Mouse (Mus musculus): ENCODE data around the gene Psmb7. TPM values are rescaled to one million over a fixed set of nuclear protein-coding genes. Genes with fewer than 3 reads are reported as not detected.

Psmb7 gene
- polyA plus RNA-seq, 1 experiment from 2014 or later, result 213 TPM

- Histone ChIP-seq H3K4me2 (no peak overlapping the region), H3K4me1 (0 out of 2 replicates have a peak, but pooled peaks cover 4% of the 10 kb centered on the region), H3K9me3 (0 out of 2 replicates have a peak, but pooled peaks cover 2% of the 10 kb centered on the region), H3K4me3 (no peak overlapping the region), H3K9ac (no peak overlapping the region), H3K36me3 (no peaks in the 10 kb centered on the region), H3K27me3 (replicated peaks) (peaks cover 6% of the 10 kb centered on the region; the same call in 1 of the 2 replicates), H3K27ac (replicated peaks) (no peak overlapping the region)
- ATAC-seq (ENCODE audit: extremely low read depth, insufficient number of reproducible peaks, low FRiP score, low TSS enrichment), result no peak
- 4% methylated on average over 1 of the region's 1 CpGs for WGBS
Measured at GRCm38 (mm10) chr2:38661398-38661797, 17.5 kb upstream of the Psmb7 start.

DNA sequence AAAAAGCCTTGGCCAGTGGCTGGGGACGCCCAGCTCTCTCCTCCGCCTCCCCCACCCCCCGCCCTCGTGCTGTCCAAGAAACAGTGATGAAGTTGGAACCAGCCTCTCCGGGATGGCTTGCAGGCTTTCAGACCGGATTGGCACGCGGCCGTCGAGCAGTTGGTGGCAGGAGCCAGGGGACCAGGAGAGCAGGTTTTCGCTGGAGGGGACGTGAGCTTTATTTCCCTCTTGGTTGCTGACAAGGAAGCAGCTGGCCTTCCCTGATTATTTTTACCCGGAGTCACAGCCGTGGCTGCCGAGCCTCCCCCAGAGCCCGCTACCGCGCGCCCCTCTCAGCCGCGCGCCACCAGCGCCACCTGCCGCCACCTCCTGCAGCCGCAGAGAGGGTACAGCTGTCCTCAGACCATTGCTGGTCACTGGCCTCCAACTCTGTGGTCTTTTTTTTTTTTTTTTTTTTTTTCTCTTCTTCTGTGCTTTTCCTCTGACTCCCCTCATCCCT is 14.5 kb upstream of the Psmb7 start:
- no peak overlapping the region for H3K27ac ChIP-seq (replicated peaks)
- 0 out of 2 replicates have a peak, but pooled peaks cover 2% of the 10 kb centered on the region for H3K9me3 ChIP-seq
- peak overlapping the region; percentile 56 for H3K4me3 ChIP-seq
- peak overlapping the region; percentile 76 for H3K9ac ChIP-seq
- 0 out of 2 replicates have a peak, but pooled peaks cover 4% of the 10 kb centered on the region for H3K4me1 ChIP-seq
- under 1% methylated on average over 22 of the region's 25 CpGs for WGBS
- peak overlapping the region; percentile 80 for H3K4me2 ChIP-seq
- peaks cover 11% of the 10 kb centered on the region; the same call in 1 of the 2 replicates for H3K27me3 ChIP-seq (replicated peaks)
- no peaks in the 10 kb centered on the region for H3K36me3 ChIP-seq
- ATAC-seq (ENCODE audit: extremely low read depth, insufficient number of reproducible peaks, low FRiP score, low TSS enrichment), result peak; percentile 68

- Histone ChIP-seq H3K36me3 (no peaks in the 10 kb centered on the region), H3K4me1 (0 out of 2 replicates have a peak, but pooled peaks cover 4% of the 10 kb centered on the region), H3K27me3 (replicated peaks) (peaks cover 21% of the 10 kb centered on the region; the same call in 1 of the 2 replicates), H3K4me3 (no peak overlapping the region), H3K9me3 (no peaks in the 10 kb centered on the region), H3K9ac (no peak overlapping the region), H3K27ac (replicated peaks) (no peak overlapping the region), H3K4me2 (no peak overlapping the region)
- WGBS, result 64% methylated on average over 2 of the region's 2 CpGs
- ATAC-seq (ENCODE audit: extremely low read depth, insufficient number of reproducible peaks, low FRiP score, low TSS enrichment), result no peak
Measured at GRCm38 (mm10) chr2:38653694-38654093, 9.8 kb upstream of the Psmb7 start.

- no peak overlapping the region for H3K9ac ChIP-seq
- no peak overlapping the region for H3K4me3 ChIP-seq
- H3K36me3 ChIP-seq, result no peaks in the 10 kb centered on the region
- 0 out of 2 replicates have a peak, but pooled peaks cover 4% of the 10 kb centered on the region for H3K4me1 ChIP-seq
- H3K27ac ChIP-seq (replicated peaks), result no peak overlapping the region
- no peaks in the 10 kb centered on the region for H3K9me3 ChIP-seq
- ATAC-seq (ENCODE audit: extremely low read depth, insufficient number of reproducible peaks, low FRiP score, low TSS enrichment), result no peak
- H3K4me2 ChIP-seq, result no peak overlapping the region
- WGBS, result 85% methylated on average over 5 of the region's 5 CpGs
- peaks cover 21% of the 10 kb centered on the region; the same call in 1 of the 2 replicates for H3K27me3 ChIP-seq (replicated peaks)
Measured at GRCm38 (mm10) chr2:38653293-38653619, 9.4 kb upstream of the Psmb7 start.

DNA sequence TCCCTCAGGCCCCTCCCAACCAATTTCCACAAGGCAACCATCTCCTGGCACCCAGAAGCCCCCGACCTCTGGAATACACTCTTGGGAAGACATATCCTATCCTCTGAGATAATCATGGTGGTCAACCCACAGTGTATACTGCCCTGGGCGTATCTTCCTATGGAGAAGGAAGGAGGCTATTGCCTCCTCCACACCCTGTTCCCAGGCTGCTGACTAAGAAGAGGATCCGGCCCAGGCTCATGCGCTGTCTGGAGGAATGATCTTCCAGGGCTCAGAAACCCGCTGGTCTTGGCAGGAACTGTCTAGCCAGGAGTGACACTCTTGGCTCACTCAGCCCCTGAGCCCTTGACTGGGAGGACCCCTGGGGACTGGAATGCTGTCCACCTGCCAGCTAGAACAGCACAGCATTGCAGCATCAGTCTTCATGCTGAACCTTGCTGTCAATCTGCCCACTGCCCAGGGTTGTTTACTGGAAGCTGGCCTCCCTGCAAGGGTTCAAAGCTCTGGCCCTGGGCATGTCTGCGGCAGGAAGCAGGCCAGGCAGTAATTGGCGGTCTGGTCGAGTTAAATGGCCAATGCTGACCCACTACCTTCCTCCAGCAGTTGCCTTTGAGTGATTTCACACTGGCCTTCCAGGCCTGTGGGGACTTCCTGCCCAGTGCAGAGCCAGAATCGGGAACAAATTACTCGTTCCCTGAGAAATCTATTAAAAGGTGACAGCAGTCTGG is 8.8 kb upstream of the Psmb7 start:
- Histone ChIP-seq H3K9ac (no peak overlapping the region), H3K27ac (replicated peaks) (no peak overlapping the region), H3K4me2 (no peak overlapping the region), H3K4me1 (no peaks in the 10 kb centered on the region), H3K36me3 (no peaks in the 10 kb centered on the region), H3K4me3 (no peak overlapping the region), H3K27me3 (replicated peaks) (peaks cover 21% of the 10 kb centered on the region; the same call in 1 of the 2 replicates), H3K9me3 (no peaks in the 10 kb centered on the region)
- ATAC-seq (ENCODE audit: extremely low read depth, insufficient number of reproducible peaks, low FRiP score, low TSS enrichment), result no peak
- WGBS, result 60% methylated on average over 10 of the region's 10 CpGs

GRCm38 (mm10) chr2:38652098-38652497 is 8.2 kb upstream of the Psmb7 start:
- no peak overlapping the region for H3K9ac ChIP-seq
- H3K4me1 ChIP-seq, result 0 out of 2 replicates have a peak, but pooled peaks cover 4% of the 10 kb centered on the region
- ATAC-seq (ENCODE audit: extremely low read depth, insufficient number of reproducible peaks, low FRiP score, low TSS enrichment), result no peak
- no peak overlapping the region for H3K27ac ChIP-seq (replicated peaks)
- H3K27me3 ChIP-seq (replicated peaks), result peaks cover 18% of the 10 kb centered on the region; the same call in 1 of the 2 replicates
- no peak overlapping the region for H3K4me3 ChIP-seq
- no peak overlapping the region for H3K4me2 ChIP-seq
- 68% methylated on average over 7 of the region's 7 CpGs for WGBS
- H3K9me3 ChIP-seq, result no peaks in the 10 kb centered on the region
- H3K36me3 ChIP-seq, result no peaks in the 10 kb centered on the region

DNA sequence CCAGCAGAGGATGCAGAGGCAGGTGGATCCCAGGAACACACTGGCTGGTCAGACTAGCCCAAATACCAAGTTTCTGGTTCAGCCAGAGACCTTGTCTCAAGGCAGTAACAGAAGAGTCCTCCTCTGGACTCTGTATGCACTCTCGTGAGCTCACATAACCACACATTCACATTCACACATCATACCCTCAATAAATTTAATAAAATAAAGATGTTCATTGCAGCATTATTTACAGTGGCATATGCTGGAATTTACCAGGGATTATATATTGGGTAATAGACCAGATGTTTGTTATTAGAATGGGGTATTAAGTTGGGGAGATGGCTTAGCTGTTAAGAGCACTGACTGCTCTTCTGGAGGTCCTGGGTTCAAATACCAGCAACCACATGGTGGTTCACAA is 6.5 kb upstream of the Psmb7 start:
- ATAC-seq (ENCODE audit: extremely low read depth, insufficient number of reproducible peaks, low FRiP score, low TSS enrichment), result no peak
- no peak overlapping the region for H3K9ac ChIP-seq
- H3K27ac ChIP-seq (replicated peaks), result no peak overlapping the region
- H3K36me3 ChIP-seq, result no peaks in the 10 kb centered on the region
- no peak overlapping the region for H3K4me3 ChIP-seq
- 0 out of 2 replicates have a peak, but pooled peaks cover 4% of the 10 kb centered on the region for H3K4me1 ChIP-seq
- H3K9me3 ChIP-seq, result no peaks in the 10 kb centered on the region
- no peak overlapping the region for H3K4me2 ChIP-seq
- peaks cover 13% of the 10 kb centered on the region; the same call in 1 of the 2 replicates for H3K27me3 ChIP-seq (replicated peaks)
- 86% methylated on average over 1 of the region's 1 CpGs for WGBS

DNA sequence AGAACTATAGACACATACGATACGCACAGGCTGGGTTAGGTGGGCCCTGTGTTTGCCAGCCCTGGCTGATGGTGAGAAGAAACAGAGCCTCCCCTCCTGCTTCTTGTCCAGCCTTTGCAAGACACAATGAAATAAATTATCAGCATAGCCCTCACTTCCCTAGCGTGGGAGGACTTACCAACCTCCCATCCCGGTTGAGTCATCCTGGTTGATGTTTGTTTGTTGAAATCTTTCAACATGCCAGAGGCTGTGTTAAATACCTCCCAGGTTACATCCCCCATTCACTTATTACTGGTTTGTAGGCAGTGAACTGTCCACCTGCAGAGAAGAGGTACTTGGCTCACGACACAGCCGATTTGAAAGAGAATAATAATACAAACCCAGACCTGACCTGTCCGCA is 3.8 kb upstream of the Psmb7 start:
- Histone ChIP-seq H3K27ac (replicated peaks) (no peak overlapping the region), H3K4me1 (peaks cover 14% of the 10 kb centered on the region), H3K9ac (no peak overlapping the region), H3K4me3 (no peak overlapping the region), H3K4me2 (no peak overlapping the region), H3K9me3 (no peaks in the 10 kb centered on the region), H3K27me3 (replicated peaks) (peaks cover 7% of the 10 kb centered on the region; the same call in 1 of the 2 replicates), H3K36me3 (no peaks in the 10 kb centered on the region)
- ATAC-seq (ENCODE audit: extremely low read depth, insufficient number of reproducible peaks, low FRiP score, low TSS enrichment), result no peak
- 71% methylated on average over 7 of the region's 7 CpGs for WGBS

- H3K27me3 ChIP-seq (replicated peaks), result 0 out of 2 replicates have a peak, but pooled peaks cover 4% of the 10 kb centered on the region
- no peak overlapping the region for H3K4me3 ChIP-seq
- peaks cover under 1% of the 10 kb centered on the region; the same call in 1 of the 2 replicates for H3K36me3 ChIP-seq
- no peaks in the 10 kb centered on the region for H3K9me3 ChIP-seq
- H3K27ac ChIP-seq (replicated peaks), result no peak overlapping the region
- H3K9ac ChIP-seq, result no peak overlapping the region
- no peak overlapping the region for H3K4me2 ChIP-seq
- no peak for ATAC-seq (ENCODE audit: extremely low read depth, insufficient number of reproducible peaks, low FRiP score, low TSS enrichment)
- peaks cover 18% of the 10 kb centered on the region for H3K4me1 ChIP-seq
- 64% methylated on average over 8 of the region's 8 CpGs for WGBS
Measured at GRCm38 (mm10) chr2:38647201-38647606, 3.3 kb upstream of the Psmb7 start.

DNA sequence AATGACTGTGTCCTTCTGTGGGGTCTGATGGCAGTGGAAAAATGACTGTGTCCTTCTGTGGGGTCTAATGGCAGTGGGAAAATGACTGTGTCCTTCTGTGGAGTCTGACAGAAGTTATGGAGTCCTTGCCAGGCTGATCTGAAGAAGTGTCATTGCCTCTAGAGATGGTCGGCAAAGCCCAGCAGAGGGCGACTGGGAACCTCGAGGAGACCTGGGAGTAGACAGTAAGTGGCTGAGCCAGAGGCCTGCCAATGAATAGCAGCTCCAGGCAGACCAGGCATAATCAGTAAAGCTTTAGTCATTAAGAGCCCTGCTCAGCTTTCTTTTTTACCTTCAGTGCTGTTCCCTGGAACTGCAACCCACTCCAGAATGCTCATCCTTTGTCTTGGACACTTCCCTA is 2.0 kb upstream of the Psmb7 start:
- Histone ChIP-seq H3K36me3 (peaks cover 13% of the 10 kb centered on the region), H3K9me3 (no peaks in the 10 kb centered on the region), H3K27ac (replicated peaks) (no peak overlapping the region), H3K4me2 (no peak overlapping the region), H3K4me3 (no peak overlapping the region), H3K4me1 (peaks cover 18% of the 10 kb centered on the region), H3K27me3 (replicated peaks) (0 out of 2 replicates have a peak, but pooled peaks cover 4% of the 10 kb centered on the region), H3K9ac (no peak overlapping the region)
- 0% methylated on average over 3 of the region's 3 CpGs for WGBS
- no peak for ATAC-seq (ENCODE audit: extremely low read depth, insufficient number of reproducible peaks, low FRiP score, low TSS enrichment)

DNA sequence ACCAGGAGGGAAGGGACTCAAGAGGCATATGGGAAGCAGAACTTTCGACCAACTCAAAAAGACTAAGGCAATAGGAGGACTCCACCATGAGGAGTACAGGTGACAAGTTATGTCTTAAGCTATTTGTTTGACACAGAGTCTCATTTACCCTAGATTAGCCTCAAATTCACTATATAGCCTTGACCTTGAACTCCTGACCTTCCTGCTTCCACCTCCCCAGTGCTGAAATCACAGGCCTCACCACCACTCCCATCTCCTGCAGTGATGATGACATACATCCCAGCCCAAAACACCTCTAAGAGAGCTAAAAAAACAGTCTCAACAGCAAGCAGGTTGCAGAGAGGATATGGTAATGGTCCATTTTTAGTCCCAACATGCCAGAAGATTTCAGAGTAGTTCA is 2.1 kb downstream of the Psmb7 start:
- Histone ChIP-seq H3K36me3 (peaks cover 50% of the 10 kb centered on the region), H3K4me3 (no peak overlapping the region), H3K4me1 (peaks cover 14% of the 10 kb centered on the region), H3K4me2 (no peak overlapping the region), H3K27me3 (replicated peaks) (no peaks in the 10 kb centered on the region), H3K9ac (no peak overlapping the region), H3K9me3 (no peaks in the 10 kb centered on the region), H3K27ac (replicated peaks) (no peak overlapping the region)
- no peak for ATAC-seq (ENCODE audit: extremely low read depth, insufficient number of reproducible peaks, low FRiP score, low TSS enrichment)
- WGBS, result 86% methylated on average over 1 of the region's 1 CpGs
